Mouse (Mus musculus): ENCODE measurements around the gene Vstm5.
A peak's percentile ranks its signal among the peaks of the same experiment; 100 is the strongest.
"Not testable (repeated sequence)": the region's sequence is repeated elsewhere in the genome, so short reads cannot be mapped to it uniquely, and the experiment has no call there.

Vstm5 gene

DNA sequence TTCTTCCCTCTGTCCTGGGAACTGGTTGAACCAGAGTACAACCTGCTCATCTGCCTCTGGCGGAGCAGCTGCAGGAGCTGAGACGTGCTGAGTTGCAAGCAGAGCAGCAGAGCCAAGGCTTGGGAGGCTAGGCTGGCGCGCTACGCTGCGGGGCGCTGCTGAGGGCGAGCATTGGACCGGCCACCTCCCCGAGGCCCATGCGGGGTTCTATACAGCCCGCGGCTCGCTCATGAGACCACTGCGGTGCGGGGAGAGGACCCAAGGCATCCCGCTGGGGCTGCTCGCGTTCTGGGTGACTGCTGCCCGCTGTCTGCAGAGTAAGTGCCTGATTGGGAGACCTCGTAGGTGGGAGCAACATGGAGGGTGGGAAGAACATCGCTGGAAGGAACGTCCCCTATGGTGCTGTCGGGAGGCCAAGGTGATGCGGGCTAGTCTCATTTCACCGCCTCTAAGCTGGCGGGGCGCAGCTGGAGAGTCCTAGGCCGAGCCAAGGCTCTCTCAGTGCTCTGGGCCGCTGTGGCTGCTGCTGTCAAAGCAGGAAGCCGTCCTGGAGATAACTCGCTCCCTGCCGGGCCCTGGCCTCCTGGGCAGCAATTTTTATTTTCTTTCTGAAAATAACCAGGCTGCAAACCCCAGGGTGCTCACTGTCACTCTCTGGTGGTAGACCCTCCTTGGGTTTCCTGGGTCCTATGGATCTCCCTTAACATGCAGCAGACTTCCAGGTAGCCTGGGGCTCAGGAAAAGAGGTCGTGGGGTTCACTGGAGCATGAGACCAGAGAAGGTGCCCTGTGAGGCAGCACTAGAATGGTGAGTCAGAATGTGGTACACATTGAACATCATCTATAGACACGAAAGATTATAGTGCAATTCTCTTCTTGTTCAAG lies at the start of gene Vstm5:
Vstm5 (plus strand) TSS at position 4 of the 884 bp plus-strand sequence.
- DNase-seq (ENCODE audit: low spot score in 2 of 2) = no peak

- DNase-seq (ENCODE audit: low spot score in 2 of 2) = not testable (repeated sequence)
These were observed 44.0 kb upstream of the Vstm5 start for GRCm38 (mm10) chr9:15194806-15195205.

- DNase-seq (ENCODE audit: low spot score in 2 of 2) = no peak
These were observed 32.2 kb upstream of the Vstm5 start for GRCm38 (mm10) chr9:15206631-15207030.

DNA sequence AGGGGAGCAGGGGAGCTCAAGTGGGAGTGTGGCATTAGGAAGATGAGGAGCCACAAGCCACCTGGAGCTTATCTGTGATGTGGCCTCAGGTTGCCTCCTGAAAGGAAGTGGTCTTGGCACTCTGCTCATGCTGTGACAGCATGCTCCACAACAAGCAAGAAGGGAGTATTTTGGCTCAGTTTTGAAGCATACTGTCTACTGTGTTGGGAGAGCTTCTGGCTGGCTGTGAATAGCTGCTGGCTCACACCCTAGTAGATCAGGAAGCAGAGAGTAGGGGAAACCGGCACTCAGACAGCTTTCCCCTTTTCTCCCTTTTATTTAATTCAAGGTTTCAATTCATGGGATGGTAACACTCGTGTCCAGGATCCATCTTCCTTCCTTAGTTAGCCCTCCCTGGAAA lies 29.5 kb upstream of the Vstm5 start:
- no peak for DNase-seq (ENCODE audit: low spot score in 2 of 2)

- no peak for DNase-seq (ENCODE audit: low spot score in 2 of 2)
These were observed 27.0 kb upstream of the Vstm5 start for GRCm38 (mm10) chr9:15211876-15212275.

DNA sequence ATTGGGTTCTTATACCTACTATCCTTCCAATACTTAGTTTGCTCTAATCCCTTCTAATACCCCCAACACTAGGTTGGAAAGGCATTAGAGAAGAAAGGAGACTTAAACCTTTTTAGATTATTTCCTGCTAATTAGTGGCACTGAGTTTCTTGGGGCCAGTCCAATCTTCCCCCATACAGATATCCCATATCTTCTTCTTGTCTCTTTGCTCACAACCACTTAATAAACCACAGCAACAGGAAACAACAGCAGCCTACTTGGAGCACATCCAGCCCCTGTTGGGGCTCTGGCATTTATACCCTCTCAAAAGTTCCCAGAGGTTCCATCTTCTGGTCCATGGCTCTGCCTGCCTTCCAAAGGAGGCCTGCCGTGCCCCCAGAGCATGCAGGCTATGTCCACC lies 25.1 kb upstream of the Vstm5 start:
- no peak for DNase-seq (ENCODE audit: low spot score in 2 of 2)

- DNase-seq (ENCODE audit: low spot score in 2 of 2) = no peak
These were observed 13.9 kb upstream of the Vstm5 start for GRCm38 (mm10) chr9:15224912-15225311.

DNA sequence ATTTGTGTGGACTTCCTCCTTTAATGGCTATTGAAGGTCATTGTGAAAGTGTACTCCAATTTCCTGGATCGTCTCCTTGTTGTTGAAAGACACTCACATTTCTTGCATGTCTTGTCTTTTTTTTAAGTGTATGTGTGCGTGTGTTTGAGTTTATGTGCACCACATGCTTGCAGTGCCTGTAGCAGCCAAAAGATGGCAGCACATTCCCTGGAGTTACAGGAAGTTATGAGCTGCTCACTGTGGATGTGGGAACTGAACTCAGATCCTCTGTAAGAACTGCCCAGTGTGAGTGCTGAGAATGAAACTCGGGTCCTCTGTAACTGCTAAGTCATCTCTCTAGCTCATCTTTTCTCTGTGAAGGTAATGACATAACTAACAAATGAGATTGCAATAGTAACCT lies 6.4 kb upstream of the Vstm5 start:
- no peak for DNase-seq (ENCODE audit: low spot score in 2 of 2)

DNA sequence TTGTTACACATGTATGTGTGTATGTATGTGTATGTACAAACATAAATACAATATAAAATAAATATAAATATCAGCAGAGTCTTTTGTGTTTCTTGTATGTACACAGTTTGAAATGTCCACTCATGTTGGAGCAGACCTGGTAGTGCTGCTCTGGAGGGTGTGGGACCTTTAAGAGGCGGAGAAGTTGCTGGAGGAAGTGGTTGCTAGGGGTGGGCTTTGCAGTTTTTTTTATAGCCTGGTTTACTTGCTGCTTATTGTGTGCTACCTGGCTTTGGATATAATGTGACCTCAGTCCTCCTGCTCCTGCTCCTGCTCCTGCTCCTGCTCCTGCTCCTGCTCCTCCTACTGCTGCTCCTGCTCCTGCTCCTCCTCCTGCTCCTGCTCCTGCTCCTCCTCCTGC lies 5.2 kb upstream of the Vstm5 start:
- no peak for DNase-seq (ENCODE audit: low spot score in 2 of 2)

GRCm38 (mm10) chr9:15235986-15236385 lies 2.9 kb upstream of the Vstm5 start:
- DNase-seq (ENCODE audit: low spot score in 2 of 2) = no peak

DNA sequence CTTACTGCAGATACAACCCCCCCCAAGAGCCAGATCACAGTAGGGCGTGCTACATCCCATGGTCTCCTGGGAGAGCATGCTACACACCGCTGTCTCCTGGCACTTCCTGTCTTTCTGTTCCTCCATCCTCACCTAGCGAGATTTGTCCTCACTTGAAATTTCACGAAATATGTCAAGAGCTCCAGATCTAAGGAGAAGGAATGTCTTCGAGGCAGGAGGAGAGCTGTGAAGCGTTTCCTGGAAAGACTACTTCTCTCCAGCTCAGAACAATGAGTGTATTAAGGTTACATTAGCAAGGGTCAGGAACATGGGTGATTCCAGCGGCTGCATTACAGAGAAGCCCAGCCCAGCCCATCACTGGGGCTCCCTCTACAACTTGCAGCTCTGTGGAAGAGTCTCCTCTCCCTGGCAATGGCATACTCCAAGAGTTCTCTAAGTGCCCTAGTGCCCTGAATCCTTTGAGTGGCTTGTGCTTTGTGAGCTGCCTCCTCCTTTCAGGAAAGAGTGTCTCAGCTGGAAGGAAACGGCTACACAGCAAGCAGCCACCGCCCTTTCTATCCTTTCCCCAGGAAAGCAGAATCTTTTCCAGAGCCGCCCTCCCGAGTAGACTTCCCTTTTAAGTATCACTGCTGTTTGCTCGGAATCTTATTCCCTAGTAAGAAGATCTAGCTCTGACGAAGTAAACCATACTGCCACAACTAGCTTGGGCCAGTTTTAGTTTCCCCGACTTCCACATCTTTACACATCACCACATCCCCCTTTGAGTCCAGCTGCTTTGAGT lies 1.1 kb upstream of the Vstm5 start:
- no peak for DNase-seq (ENCODE audit: low spot score in 2 of 2)

- no peak for DNase-seq (ENCODE audit: low spot score in 2 of 2)
These were observed 401 bp upstream of the Vstm5 start for GRCm38 (mm10) chr9:15238297-15238990.

GRCm38 (mm10) chr9:15240006-15240405 lies 1.2 kb downstream of the Vstm5 start:
- no peak for DNase-seq (ENCODE audit: low spot score in 2 of 2)

DNA sequence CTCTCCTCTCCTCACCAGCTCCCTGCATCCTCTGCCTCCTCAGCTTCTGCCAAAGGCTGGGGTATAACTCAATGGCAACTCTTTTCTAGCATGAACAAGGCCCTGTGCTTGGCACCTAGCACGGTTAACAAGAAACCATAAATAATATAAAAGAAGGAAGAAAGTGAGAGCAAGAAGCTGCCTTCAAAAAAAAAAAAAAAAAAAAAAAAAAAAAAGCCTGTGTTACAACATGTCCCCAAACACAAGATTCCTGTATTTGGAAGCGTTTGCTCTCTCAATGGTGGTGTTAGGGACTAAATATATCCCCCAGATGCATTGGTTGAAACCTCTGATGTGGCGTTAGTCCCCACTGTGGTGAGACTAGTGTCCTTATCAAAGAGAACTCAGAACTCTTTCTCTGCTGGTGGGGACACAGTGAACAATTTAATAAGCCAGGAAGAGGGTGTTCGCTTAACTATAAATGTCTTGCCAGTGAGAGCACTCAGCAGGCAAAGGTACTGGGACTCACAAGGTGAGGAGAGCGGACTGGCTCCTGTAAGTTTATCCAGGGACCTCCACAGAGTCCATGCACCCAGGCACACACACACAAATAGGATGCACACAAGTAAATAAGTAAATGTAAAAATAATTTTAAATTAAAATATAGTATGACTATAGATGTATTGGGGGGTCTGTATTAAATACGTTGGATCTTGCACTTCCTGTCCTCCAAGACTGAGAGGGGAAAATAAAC lies 2.2 kb downstream of the Vstm5 start:
- DNase-seq (ENCODE audit: low spot score in 2 of 2) = no peak

- peak; percentile 15 to 63 for DNase-seq (ENCODE audit: low spot score in 2 of 2)
These were observed 2.7 kb downstream of the Vstm5 start for GRCm38 (mm10) chr9:15241596-15241939.

DNA sequence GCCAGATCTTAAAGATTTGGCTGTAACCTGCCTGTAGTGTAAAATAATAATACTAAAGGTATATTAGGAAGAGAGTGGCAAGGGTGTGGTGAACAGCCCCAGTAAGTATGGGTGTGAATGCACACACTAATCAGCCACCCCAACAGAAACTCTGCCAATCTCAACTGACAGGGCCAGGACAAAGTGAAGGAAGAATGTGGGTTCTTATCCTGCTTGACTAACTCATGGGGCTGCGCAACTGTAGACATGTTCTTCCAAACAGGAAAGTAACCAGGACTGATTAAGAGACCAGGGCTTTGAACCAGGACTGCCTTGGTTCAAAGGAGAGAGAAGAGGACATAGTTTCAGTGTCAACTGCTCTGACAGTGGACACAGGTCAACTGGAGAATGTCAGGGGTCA lies 3.3 kb downstream of the Vstm5 start:
- DNase-seq (ENCODE audit: low spot score in 2 of 2) = no peak

DNA sequence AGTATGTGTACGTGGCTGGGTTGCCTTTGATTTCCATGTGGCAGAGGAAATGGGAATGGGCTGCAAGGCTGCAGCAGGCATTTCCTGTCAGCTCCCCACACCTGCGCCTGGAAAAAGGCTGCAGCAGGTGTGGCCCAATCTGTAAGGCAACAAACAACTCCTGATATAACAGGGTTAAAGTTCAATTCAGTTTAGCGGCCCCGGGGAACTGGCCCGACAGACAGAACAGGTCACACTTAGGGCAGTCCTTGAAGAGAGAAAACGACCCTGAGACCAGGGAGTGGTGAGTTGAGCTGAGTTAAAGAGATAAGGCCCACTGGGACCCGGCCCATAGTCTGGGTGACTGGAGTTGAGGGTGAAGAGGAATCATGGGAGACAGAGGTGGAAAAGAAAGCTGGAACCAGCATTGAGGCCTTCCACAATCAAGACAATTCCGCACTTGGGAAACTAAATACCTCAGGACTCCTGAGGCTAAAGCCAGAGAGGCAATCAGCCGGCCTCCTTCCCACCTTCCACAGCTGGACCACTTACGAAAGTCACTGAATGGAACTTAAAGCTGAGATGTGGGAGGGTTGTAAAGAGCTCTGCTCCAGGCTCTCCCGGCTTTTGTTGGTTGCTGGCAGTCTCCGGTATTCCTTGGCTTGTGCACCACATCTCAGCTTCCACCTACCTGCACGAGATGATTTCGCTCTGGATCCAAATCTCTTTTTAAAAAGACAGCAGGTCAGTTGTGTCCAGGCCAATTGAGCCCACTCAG lies 6.7 kb downstream of the Vstm5 start:
- DNase-seq (ENCODE audit: low spot score in 2 of 2) = no peak

- DNase-seq (ENCODE audit: low spot score in 2 of 2) = no peak
These were observed 11.5 kb downstream of the Vstm5 start for GRCm38 (mm10) chr9:15250376-15250775.

DNA sequence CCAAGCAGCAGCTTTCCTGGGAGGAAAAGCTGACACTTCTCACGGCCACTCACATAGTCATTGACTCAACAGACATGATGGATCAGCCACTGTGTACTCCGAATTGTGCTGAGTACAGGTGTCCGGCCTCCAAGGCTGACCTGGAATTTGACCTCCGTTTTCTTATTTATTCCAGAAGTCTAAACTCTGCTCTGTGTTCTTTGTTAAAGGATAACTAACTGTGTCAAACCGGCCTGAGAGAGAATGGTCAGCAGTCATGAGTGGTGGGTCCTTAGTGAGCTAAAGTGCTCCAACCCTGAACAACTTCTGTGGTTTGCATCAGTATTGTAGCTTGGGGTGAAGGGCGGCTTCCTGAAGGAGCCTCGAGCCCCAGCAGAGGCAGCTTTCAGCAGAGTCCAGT lies 13.4 kb downstream of the Vstm5 start:
- no peak for DNase-seq (ENCODE audit: low spot score in 2 of 2)

DNA sequence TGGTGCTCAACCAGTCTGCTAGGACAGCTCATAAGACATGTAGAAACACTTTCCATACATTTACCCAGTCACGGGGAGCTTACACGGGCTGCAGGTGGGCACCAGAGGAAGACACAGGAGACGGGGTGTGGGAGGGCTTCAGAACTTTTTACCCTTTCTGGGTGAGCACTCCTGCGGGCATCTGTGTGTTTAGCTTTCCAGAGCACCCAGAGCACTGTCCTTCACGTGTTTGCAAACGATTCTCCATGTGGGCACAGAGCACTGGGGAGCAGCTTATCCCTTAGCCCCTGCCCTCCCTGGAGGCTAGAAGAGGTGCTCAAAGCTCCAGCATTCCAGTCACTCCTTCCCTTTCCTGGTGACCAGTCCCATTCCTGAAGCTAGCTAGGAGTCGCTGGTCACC lies 15.7 kb downstream of the Vstm5 start:
- no peak for DNase-seq (ENCODE audit: low spot score in 2 of 2)

- no peak for DNase-seq (ENCODE audit: low spot score in 2 of 2)
These were observed 17.4 kb downstream of the Vstm5 start for GRCm38 (mm10) chr9:15256214-15256613.

Measured in spleen, postnatal 10 days (tissue).